Mouse (Mus musculus) midbrain, embryonic 11.5 days (tissue): Measurements from ENCODE around the gene Smarcad1. TPM values are rescaled to one million over a fixed set of nuclear protein-coding genes. Genes with fewer than 3 reads are reported as not detected.
A peak's percentile ranks its signal among the peaks of the same experiment; 100 is the strongest.
"Not testable (repeated sequence)": the region's sequence is repeated elsewhere in the genome, so short reads cannot be mapped to it uniquely, and the experiment has no call there.

Experiments used
- ATAC-seq: fragments of 200-750 bp; cut with Nextera tagmentation; 2 replicates; pipeline ENCODE4 v1.8.0; 2017; ENCODE audit warnings: moderate TSS enrichment, moderate library complexity; ENCODE audit not compliant: low FRiP score
- DNase-seq: peaks from one replicate; pipeline ENCODE4 v3.0.0; 2015; ENCODE audit warnings: low spot score; ENCODE audit errors: missing footprints
- H3K27ac ChIP-seq: fragments of 300-500 bp; sonication (generic); 2 replicates; pipeline ENCODE4 v1.5.1; 2014; ENCODE audit warnings: low read depth, low read length
- H3K27me3 ChIP-seq: fragments of 300-500 bp; sonication (generic); 2 replicates; pipeline ENCODE4 v1.6.1; 2014; ENCODE audit warnings: mild to moderate bottlenecking, low read length, moderate library complexity, mixed read lengths; ENCODE audit not compliant: control insufficient read depth, insufficient read depth
- H3K36me3 ChIP-seq: fragments of 300-500 bp; sonication (generic); 2 replicates; pipeline ENCODE4 v1.6.1; 2014; ENCODE audit warnings: mild to moderate bottlenecking, low read length, moderate library complexity, mixed read lengths; ENCODE audit not compliant: control insufficient read depth, insufficient read depth
- H3K4me1 ChIP-seq: fragments of 300-500 bp; sonication (generic); 2 replicates; pipeline ENCODE4 v1.6.1; 2014; ENCODE audit warnings: low read length; ENCODE audit not compliant: control insufficient read depth, insufficient read depth
- H3K4me2 ChIP-seq: fragments of 300-500 bp; sonication (generic); 2 replicates; pipeline ENCODE4 v1.6.1; 2014; ENCODE audit warnings: mild to moderate bottlenecking, moderate library complexity
- H3K4me3 ChIP-seq: fragments of 300-500 bp; sonication (generic); 2 replicates; pipeline ENCODE4 v1.5.1; 2014; ENCODE audit warnings: low read depth, low read length
- H3K9ac ChIP-seq: fragments of 300-500 bp; sonication (generic); 2 replicates; pipeline ENCODE4 v1.6.1; 2014; ENCODE audit warnings: low read length
- H3K9me3 ChIP-seq: fragments of 300-500 bp; sonication (generic); 2 replicates; pipeline ENCODE4 v1.6.1; 2016; ENCODE audit warnings: low read length; ENCODE audit not compliant: control insufficient read depth
- WGBS: fragments of 180-500 bp; shearing (Covaris S2); extraction: QIAGEN DNeasy Blood & Tissue Kit; methylation state at CpG from one replicate; pipeline ENCODE4 v1.1.7; 2014; 5-methylcytosine and 5-hydroxymethylcytosine counted together
- polyA plus RNA-seq: library from polyadenylated mRNA; unstranded; fragments of >200 nt; fragmentation: Nextera tagmentation; extraction: Ambion mirVana; gene quantifications from 2 replicates; pipeline ENCODE4 v1.2.1, GENCODE M21; 2014

The Smarcad1 gene
- polyA plus RNA-seq, 1 experiment from 2014 or later: 109 TPM

- not testable (repeated sequence) for H3K9ac ChIP-seq, DNase-seq, H3K36me3 ChIP-seq, H3K27me3 ChIP-seq, H3K9me3 ChIP-seq, H3K4me2 ChIP-seq, H3K27ac ChIP-seq, ATAC-seq, H3K4me1 ChIP-seq, H3K4me3 ChIP-seq
- 93% methylated on average over 5 of the region's 5 CpGs for WGBS
These were observed 23.4 kb upstream of the Smarcad1 start for GRCm38 (mm10) chr6:65018966-65019365.

- 12% methylated on average over 4 of the region's 4 CpGs for WGBS
- DNase-seq (no peak), ATAC-seq (no peak)
- Histone ChIP-seq H3K27me3 (no peaks in the 10 kb centered on the region), H3K9ac (no peak overlapping the region), H3K27ac (no peak overlapping the region), H3K9me3 (no peaks in the 10 kb centered on the region), H3K4me2 (no peak overlapping the region), H3K36me3 (no peaks in the 10 kb centered on the region), H3K4me3 (no peak overlapping the region), H3K4me1 (no peaks in the 10 kb centered on the region)
These were observed 20.5 kb upstream of the Smarcad1 start for GRCm38 (mm10) chr6:65021883-65022282.

- Histone ChIP-seq H3K36me3 (no peaks in the 10 kb centered on the region), H3K9me3 (no peaks in the 10 kb centered on the region), H3K27ac (no peak overlapping the region), H3K4me2 (no peak overlapping the region), H3K27me3 (no peaks in the 10 kb centered on the region), H3K9ac (no peak overlapping the region), H3K4me1 (no peaks in the 10 kb centered on the region), H3K4me3 (no peak overlapping the region)
- 83% methylated on average over 6 of the region's 6 CpGs for WGBS
- DNase-seq (no peak), ATAC-seq (no peak)
These were observed 19.3 kb upstream of the Smarcad1 start for GRCm38 (mm10) chr6:65023053-65023452.

- ATAC-seq (no peak), DNase-seq (no peak)
- WGBS: 53% methylated on average over 2 of the region's 2 CpGs
- no peaks in the 10 kb centered on the region for H3K27me3 ChIP-seq
- H3K4me3 ChIP-seq: no peak overlapping the region
- H3K36me3 ChIP-seq: no peaks in the 10 kb centered on the region
- H3K9ac ChIP-seq: no peak overlapping the region
- H3K4me1 ChIP-seq: no peaks in the 10 kb centered on the region
- no peak overlapping the region for H3K27ac ChIP-seq
- no peaks in the 10 kb centered on the region for H3K9me3 ChIP-seq
- H3K4me2 ChIP-seq: no peak overlapping the region
These were observed 17.7 kb upstream of the Smarcad1 start for GRCm38 (mm10) chr6:65024668-65025067.

- Histone ChIP-seq H3K4me2 (no peak overlapping the region), H3K4me3 (no peak overlapping the region), H3K36me3 (no peaks in the 10 kb centered on the region), H3K27ac (no peak overlapping the region), H3K9me3 (no peaks in the 10 kb centered on the region), H3K4me1 (no peaks in the 10 kb centered on the region), H3K27me3 (no peaks in the 10 kb centered on the region), H3K9ac (no peak overlapping the region)
- ATAC-seq (no peak), DNase-seq (no peak)
- WGBS: 94% methylated on average over 4 of the region's 4 CpGs
These were observed 17.3 kb upstream of the Smarcad1 start for GRCm38 (mm10) chr6:65025130-65025529.

GRCm38 (mm10) chr6:65034661-65035060 lies 7.7 kb upstream of the Smarcad1 start:
- H3K27me3 ChIP-seq: no peaks in the 10 kb centered on the region
- H3K4me2 ChIP-seq: no peak overlapping the region
- H3K9ac ChIP-seq: no peak overlapping the region
- 88% methylated on average over 2 of the region's 2 CpGs for WGBS
- ATAC-seq: no peak
- no peak overlapping the region for H3K4me3 ChIP-seq
- H3K9me3 ChIP-seq: no peaks in the 10 kb centered on the region
- no peaks in the 10 kb centered on the region for H3K4me1 ChIP-seq
- H3K36me3 ChIP-seq: no peaks in the 10 kb centered on the region
- no peak for DNase-seq
- no peak overlapping the region for H3K27ac ChIP-seq

DNA sequence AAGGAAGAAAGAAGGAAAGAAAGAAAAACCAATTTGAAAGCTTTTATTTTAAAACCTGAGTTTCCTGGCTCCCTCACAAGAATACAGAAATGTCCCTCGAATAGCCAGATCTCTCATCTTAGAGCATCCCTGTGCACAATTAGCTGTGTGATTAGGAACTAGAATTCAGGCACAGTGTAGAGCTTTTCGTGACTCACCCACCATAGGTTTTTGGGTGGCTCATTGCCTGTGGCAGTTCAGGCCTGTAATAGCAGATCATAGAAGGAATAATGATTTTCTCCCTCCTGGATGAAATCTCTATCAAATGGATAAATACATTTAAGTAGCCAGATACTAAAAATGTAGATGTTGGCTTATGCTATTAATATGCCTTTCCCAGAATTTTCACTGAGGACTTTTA lies 6.9 kb upstream of the Smarcad1 start:
- no peak overlapping the region for H3K4me2 ChIP-seq
- H3K9me3 ChIP-seq: no peaks in the 10 kb centered on the region
- no peaks in the 10 kb centered on the region for H3K27me3 ChIP-seq
- no peaks in the 10 kb centered on the region for H3K4me1 ChIP-seq
- DNase-seq: peak; percentile 28
- 83% methylated on average over 2 of the region's 2 CpGs for WGBS
- H3K36me3 ChIP-seq: no peaks in the 10 kb centered on the region
- no peak for ATAC-seq
- no peak overlapping the region for H3K27ac ChIP-seq
- no peak overlapping the region for H3K4me3 ChIP-seq
- no peak overlapping the region for H3K9ac ChIP-seq

GRCm38 (mm10) chr6:65041932-65042331 lies 451 bp upstream of the Smarcad1 start:
- DNase-seq (peak; percentile 92), ATAC-seq (peak; percentile 23)
- Histone ChIP-seq H3K4me2 (peak overlapping the region; percentile 83), H3K4me3 (peak overlapping the region; percentile 82), H3K27me3 (no peaks in the 10 kb centered on the region), H3K36me3 (peaks cover 24% of the 10 kb centered on the region), H3K9me3 (no peaks in the 10 kb centered on the region; the same call in 1 of the 2 replicates), H3K9ac (peak overlapping the region; percentile 99; the same call in 1 of the 2 replicates), H3K4me1 (peaks cover 7% of the 10 kb centered on the region), H3K27ac (no peak overlapping the region; the same call in 1 of the 2 replicates)
- WGBS: 43% methylated on average over 10 of the region's 10 CpGs

DNA sequence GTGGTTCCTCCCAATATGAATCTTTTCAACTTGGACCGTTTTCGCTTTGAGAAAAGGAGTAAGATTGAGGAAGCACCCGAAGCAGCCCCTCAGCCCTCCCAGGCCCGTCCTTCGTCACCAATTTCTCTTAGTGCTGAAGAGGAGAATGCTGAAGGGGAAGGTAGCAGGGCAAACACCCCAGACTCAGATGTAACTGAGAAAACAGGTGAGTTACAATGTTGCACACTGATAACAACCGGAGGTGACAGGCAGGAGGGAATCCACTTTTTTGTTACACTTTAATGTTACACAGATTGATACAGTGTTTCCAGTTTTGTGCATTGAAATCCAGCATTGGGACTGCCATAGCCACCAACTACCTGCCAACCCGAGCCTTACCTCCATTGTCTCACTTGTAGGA lies 858 bp downstream of the Smarcad1 start:
- Histone ChIP-seq H3K4me3 (peak overlapping the region; percentile 82), H3K36me3 (peaks cover 24% of the 10 kb centered on the region), H3K27ac (peak overlapping the region; percentile 96), H3K4me2 (peak overlapping the region; percentile 83), H3K4me1 (peaks cover 7% of the 10 kb centered on the region), H3K9me3 (no peaks in the 10 kb centered on the region; the same call in 1 of the 2 replicates), H3K27me3 (no peaks in the 10 kb centered on the region), H3K9ac (peak overlapping the region; percentile 99)
- ATAC-seq (peak; percentile 6), DNase-seq (peak; percentile 93)
- WGBS: 15% methylated on average over 7 of the region's 7 CpGs
